Mouse (Mus musculus) spleen, adult 18-20 months (tissue): Measurements from ENCODE around the gene Aif1.

ENCODE experiments used
- DNase-seq, 2 experiments: peaks; one replicate each; pipeline ENCODE4 v3.0.0; 2022; ENCODE audit warnings: mixed read lengths in 2 of 2

Aif1 gene

GRCm38 (mm10) chr17:35165451-35166155, 10.3 kb downstream of the Aif1 start:
- no peak for DNase-seq

- peak; percentile 94 for DNase-seq
Measured at GRCm38 (mm10) chr17:35164568-35165450, 11.1 kb downstream of the Aif1 start, which contains the start of gene Prrc2a. Gene Prrc2a (minus strand): TSS chr17:35164897.

- DNase-seq: no peak
Measured at GRCm38 (mm10) chr17:35164218-35164567, 11.7 kb downstream of the Aif1 start.

GRCm38 (mm10) chr17:35163326-35164081, 12.4 kb downstream of the Aif1 start:
- no peak for DNase-seq

- no peak for DNase-seq
Measured at GRCm38 (mm10) chr17:35162730-35163129, 13.1 kb downstream of the Aif1 start.

- no peak for DNase-seq
Measured at GRCm38 (mm10) chr17:35162121-35162520, 13.7 kb downstream of the Aif1 start.

- no peak for DNase-seq
Measured at GRCm38 (mm10) chr17:35161421-35161820, 14.4 kb downstream of the Aif1 start.

- no peak for DNase-seq
Measured at GRCm38 (mm10) chr17:35159638-35160037, 16.2 kb downstream of the Aif1 start.

- no peak for DNase-seq
Measured at GRCm38 (mm10) chr17:35158850-35159593, 16.8 kb downstream of the Aif1 start.

GRCm38 (mm10) chr17:35157661-35158175, 18.1 kb downstream of the Aif1 start:
- no peak for DNase-seq

GRCm38 (mm10) chr17:35157254-35157653, 18.6 kb downstream of the Aif1 start:
- DNase-seq: no peak

GRCm38 (mm10) chr17:35156461-35157200, 19.2 kb downstream of the Aif1 start:
- DNase-seq: no peak

GRCm38 (mm10) chr17:35155451-35155850, 20.4 kb downstream of the Aif1 start:
- no peak for DNase-seq

- DNase-seq: no peak
Measured at GRCm38 (mm10) chr17:35154616-35155015, 21.3 kb downstream of the Aif1 start.

- no peak for DNase-seq
Measured at GRCm38 (mm10) chr17:35153931-35154330, 21.9 kb downstream of the Aif1 start.

- no peak for DNase-seq
Measured at GRCm38 (mm10) chr17:35153077-35153476, 22.8 kb downstream of the Aif1 start.

- DNase-seq: no peak
Measured at GRCm38 (mm10) chr17:35152121-35152520, 23.7 kb downstream of the Aif1 start.

- DNase-seq: no peak
Measured at GRCm38 (mm10) chr17:35147922-35148639, 27.8 kb downstream of the Aif1 start.

- DNase-seq: no peak
Measured at GRCm38 (mm10) chr17:35147348-35147747, 28.5 kb downstream of the Aif1 start.

GRCm38 (mm10) chr17:35146139-35146538, 29.7 kb downstream of the Aif1 start:
- no peak for DNase-seq

- no peak for DNase-seq
Measured at GRCm38 (mm10) chr17:35141971-35142370, 33.9 kb downstream of the Aif1 start.
